Mouse (Mus musculus) T-cell, adult 66 days (primary cell): ENCODE data around the gene Rhobtb1. TPM values are rescaled to one million over a fixed set of nuclear protein-coding genes. Genes with fewer than 3 reads are reported as not detected.

Experiments used
- total RNA-seq, 2 experiments: library from RNA; stranded (reverse); gene quantifications; 3 replicates in 1 of 2; 4 replicates in 1 of 2; pipeline ENCODE4 v1.2.4; 2023

The Rhobtb1 gene
- 1 to 10 TPM; 3.7 to 3.8 TPM for total RNA-seq

DNA sequence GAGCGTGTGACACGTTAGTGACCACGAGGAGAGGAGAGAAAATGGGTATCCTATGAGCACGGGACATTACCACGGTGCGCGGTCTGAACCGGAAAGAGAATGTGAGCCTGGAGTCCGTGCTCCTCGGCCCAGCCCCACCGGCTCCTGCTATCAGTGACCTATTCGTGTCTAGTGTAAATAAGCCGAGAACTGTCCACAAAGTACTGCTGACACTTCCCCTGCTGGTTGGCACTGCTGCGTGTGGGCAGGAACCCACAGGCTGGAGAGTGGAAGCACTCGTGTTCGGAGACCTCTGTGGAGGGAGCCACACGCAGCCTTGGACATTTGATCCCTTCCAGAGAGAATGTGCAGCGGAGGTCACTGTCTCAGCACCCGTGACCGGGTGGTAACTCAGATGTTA lies at the start of gene Rhobtb1:
Rhobtb1 (plus strand) TSS at position 390 of the 400 bp plus-strand sequence.

DNA sequence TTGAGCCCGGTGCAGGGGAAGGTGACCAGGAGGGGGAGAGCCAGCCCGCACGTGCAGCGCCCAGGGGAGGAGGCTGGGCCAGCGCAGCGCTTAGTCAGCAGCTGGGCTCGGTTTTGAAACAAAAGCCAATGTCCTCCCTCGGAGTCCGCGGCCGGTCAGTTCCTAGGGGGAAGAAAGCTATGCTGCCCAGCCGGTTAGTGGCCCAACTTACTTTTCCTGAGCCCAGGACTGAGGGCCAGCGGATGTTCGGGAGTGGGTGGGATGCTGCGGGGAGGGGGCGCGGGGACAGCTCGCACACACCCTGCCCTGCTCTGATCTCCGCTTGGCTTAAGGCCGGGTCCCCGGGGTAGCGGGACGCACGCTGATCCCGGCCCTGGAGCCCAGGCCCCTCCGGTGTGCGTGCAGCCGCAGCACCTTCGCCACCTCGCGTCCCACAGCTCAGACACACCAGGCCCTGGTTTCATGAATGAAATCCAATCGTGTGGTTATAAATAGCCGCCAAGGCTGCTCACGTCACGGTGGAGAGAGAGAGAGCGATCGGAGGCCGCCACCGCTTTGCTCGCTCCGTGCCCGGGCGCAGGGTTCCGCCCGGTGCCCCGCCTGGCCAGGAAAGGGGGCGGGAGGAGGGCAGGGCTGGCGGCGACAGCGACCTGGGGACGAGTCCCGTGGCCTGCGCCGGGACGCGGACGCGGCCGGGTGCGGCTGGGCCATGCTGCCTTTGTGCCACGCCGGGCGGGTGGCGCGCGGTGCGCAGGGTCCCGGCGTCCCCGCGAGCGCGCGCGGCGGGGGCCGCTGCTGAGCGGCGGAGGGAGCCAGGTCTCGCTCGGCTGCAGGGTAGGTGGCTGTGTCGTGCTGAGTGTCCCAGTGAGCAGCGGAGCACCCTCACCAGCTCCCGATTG lies 61.6 kb downstream of the Rhobtb1 start, which contains the start of gene A930033H14Rik:
A930033H14Rik (minus strand) TSS at position 557 of the 899 bp plus-strand sequence.

Other genes starting within 250 kb of the Rhobtb1 start
- not detected for gene A930033H14Rik, start 61.7 kb downstream of the Rhobtb1 start, total RNA-seq
- 1 to 10 TPM; 4.7 to 8.8 TPM for gene Cdk1, start 201.5 kb downstream of the Rhobtb1 start, total RNA-seq
- not detected for gene Ank3, start 247.3 kb downstream of the Rhobtb1 start, total RNA-seq